Mouse (Mus musculus) forebrain, embryonic 16.5 days (tissue): ENCODE results near the gene Fam222a. TPM values are rescaled to one million over a fixed set of nuclear protein-coding genes. Genes with fewer than 3 reads are reported as not detected.

Source experiments
- ATAC-seq: fragments of 200-750 bp; cut with Nextera tagmentation; 2 replicates; pipeline ENCODE4 v1.8.0; 2017; ENCODE audit warnings: mild to moderate bottlenecking, moderate library complexity
- H3K27ac ChIP-seq: fragments of 300-500 bp; sonication (generic); 2 replicates; pipeline ENCODE4 v1.5.1; 2014; ENCODE audit warnings: low read length, control low read depth
- H3K27me3 ChIP-seq: fragments of 300-500 bp; sonication (generic); replicated peaks from 2 replicates; pipeline ENCODE4 v1.6.1; 2014; ENCODE audit warnings: low read length; ENCODE audit not compliant: control insufficient read depth, insufficient read depth
- H3K36me3 ChIP-seq: fragments of 300-500 bp; sonication (generic); 2 replicates; pipeline ENCODE4 v1.6.1; 2014; ENCODE audit not compliant: control insufficient read depth, insufficient read depth
- H3K4me1 ChIP-seq: fragments of 300-500 bp; sonication (generic); replicated peaks from 2 replicates; pipeline ENCODE4 v1.6.1; 2014; ENCODE audit warnings: low read length; ENCODE audit not compliant: control insufficient read depth, insufficient read depth
- H3K4me2 ChIP-seq: fragments of 300-500 bp; sonication (generic); 2 replicates; pipeline ENCODE4 v1.6.1; 2014; ENCODE audit warnings: mild to moderate bottlenecking, low read length, control low read depth
- H3K4me3 ChIP-seq: fragments of 300-500 bp; sonication (generic); replicated peaks from 2 replicates; pipeline ENCODE4 v1.5.1; 2014; ENCODE audit warnings: mild to moderate bottlenecking, low read length, control low read depth
- H3K9ac ChIP-seq: fragments of 300-500 bp; sonication (generic); replicated peaks from 2 replicates; pipeline ENCODE4 v1.6.1; 2014; ENCODE audit warnings: low read depth, low read length, control low read depth
- H3K9me3 ChIP-seq: fragments of 300-500 bp; sonication (generic); 2 replicates; pipeline ENCODE4 v1.6.1; 2016; ENCODE audit warnings: low read length; ENCODE audit not compliant: control insufficient read depth
- WGBS: fragments of 180-500 bp; shearing (Covaris S2); extraction: QIAGEN DNeasy Blood & Tissue Kit; methylation state at CpG from one replicate; pipeline ENCODE4 v1.1.7; 2014; 5-methylcytosine and 5-hydroxymethylcytosine counted together
- polyA plus RNA-seq: library from polyadenylated mRNA; unstranded; fragments of >200 nt; fragmentation: Nextera tagmentation; extraction: Ambion mirVana; gene quantifications from 2 replicates; pipeline ENCODE4 v1.2.1, GENCODE M21; 2015

Gene Fam222a
- polyA plus RNA-seq, 1 experiment from 2014 or later: 4.3 TPM

GRCm38 (mm10) chr5:114566461-114566860 is 1.4 kb upstream of the Fam222a start:
- no peak for ATAC-seq
- Histone ChIP-seq H3K4me3 (no peak overlapping the region), H3K9me3 (peaks cover 3% of the 10 kb centered on the region; the same call in 1 of the 2 replicates), H3K9ac (no peak overlapping the region), H3K4me2 (no peak overlapping the region), H3K36me3 (no peaks in the 10 kb centered on the region), H3K27ac (no peak overlapping the region), H3K27me3 (peaks cover 11% of the 10 kb centered on the region), H3K4me1 (peaks cover 34% of the 10 kb centered on the region)
- WGBS: 90% methylated on average over 10 of the region's 10 CpGs

- Histone ChIP-seq H3K27ac (peak overlapping the region; percentile 89), H3K36me3 (no peaks in the 10 kb centered on the region), H3K9ac (peak overlapping the region; percentile 75), H3K4me3 (peak overlapping the region; percentile 76), H3K27me3 (peaks cover 13% of the 10 kb centered on the region), H3K9me3 (peaks cover 3% of the 10 kb centered on the region; the same call in 1 of the 2 replicates), H3K4me2 (peak overlapping the region; percentile 84), H3K4me1 (peaks cover 40% of the 10 kb centered on the region)
- ATAC-seq: peak; percentile 92
- WGBS: under 1% methylated on average over 50 of the region's 52 CpGs
Observed at GRCm38 (mm10) chr5:114567075-114567517, 720 bp upstream of the Fam222a start.

- Histone ChIP-seq H3K36me3 (no peaks in the 10 kb centered on the region), H3K4me1 (peaks cover 57% of the 10 kb centered on the region), H3K4me2 (peak overlapping the region; percentile 84), H3K9ac (peak overlapping the region; percentile 75), H3K9me3 (no peaks in the 10 kb centered on the region), H3K4me3 (peak overlapping the region; percentile 76), H3K27ac (no peak overlapping the region), H3K27me3 (peaks cover 23% of the 10 kb centered on the region)
- WGBS: 9% methylated on average over 5 of the region's 5 CpGs
- no peak for ATAC-seq
Observed at GRCm38 (mm10) chr5:114568818-114569217, 1.0 kb downstream of the Fam222a start.

- Histone ChIP-seq H3K4me1 (peaks cover 70% of the 10 kb centered on the region), H3K36me3 (no peaks in the 10 kb centered on the region), H3K9me3 (no peaks in the 10 kb centered on the region), H3K9ac (peak overlapping the region; percentile 20; the same call in 1 of the 2 replicates), H3K4me3 (peak overlapping the region; percentile 76), H3K27ac (no peak overlapping the region), H3K4me2 (peak overlapping the region; percentile 84), H3K27me3 (peaks cover 30% of the 10 kb centered on the region)
- WGBS: 11% methylated on average over 13 of the region's 16 CpGs
- ATAC-seq: peak; percentile 41
Observed at GRCm38 (mm10) chr5:114569918-114570670, 2.3 kb downstream of the Fam222a start.

GRCm38 (mm10) chr5:114570791-114571450 is 3.1 kb downstream of the Fam222a start:
- WGBS: 2% methylated on average over 14 of the region's 14 CpGs
- Histone ChIP-seq H3K4me1 (peaks cover 78% of the 10 kb centered on the region), H3K4me3 (peak overlapping the region; percentile 49), H3K9me3 (no peaks in the 10 kb centered on the region), H3K27ac (peak overlapping the region; percentile 69), H3K4me2 (peak overlapping the region; percentile 59), H3K9ac (peak overlapping the region; percentile 63), H3K36me3 (no peaks in the 10 kb centered on the region), H3K27me3 (peaks cover 30% of the 10 kb centered on the region)
- ATAC-seq: no peak

GRCm38 (mm10) chr5:114571451-114572030 is 3.7 kb downstream of the Fam222a start:
- Histone ChIP-seq H3K4me3 (peak overlapping the region; percentile 49), H3K27me3 (peaks cover 30% of the 10 kb centered on the region), H3K27ac (peak overlapping the region; percentile 69), H3K4me2 (peak overlapping the region; percentile 59), H3K9me3 (no peaks in the 10 kb centered on the region), H3K4me1 (peaks cover 84% of the 10 kb centered on the region), H3K9ac (peak overlapping the region; percentile 63), H3K36me3 (no peaks in the 10 kb centered on the region)
- 0 out of 2 replicates have a peak, but pooled peaks have one; percentile 1 for ATAC-seq
- WGBS: under 1% methylated on average over 39 of the region's 39 CpGs

GRCm38 (mm10) chr5:114572997-114573396 is 5.2 kb downstream of the Fam222a start:
- Histone ChIP-seq H3K4me3 (no peak overlapping the region), H3K4me1 (peaks cover 96% of the 10 kb centered on the region), H3K36me3 (no peaks in the 10 kb centered on the region), H3K27me3 (peaks cover 30% of the 10 kb centered on the region), H3K9ac (no peak overlapping the region), H3K9me3 (no peaks in the 10 kb centered on the region), H3K4me2 (0 out of 2 replicates have a peak overlapping the region, but pooled peaks have one; percentile 59), H3K27ac (no peak overlapping the region)
- 15% methylated on average over 1 of the region's 2 CpGs for WGBS
- ATAC-seq: no peak

- Histone ChIP-seq H3K9me3 (no peaks in the 10 kb centered on the region), H3K27ac (no peak overlapping the region), H3K4me1 (peaks cover 92% of the 10 kb centered on the region), H3K9ac (no peak overlapping the region), H3K4me3 (no peak overlapping the region), H3K27me3 (peaks cover 27% of the 10 kb centered on the region), H3K4me2 (peak overlapping the region; percentile 34), H3K36me3 (no peaks in the 10 kb centered on the region)
- 63% methylated on average over 12 of the region's 12 CpGs for WGBS
- no peak for ATAC-seq
Observed at GRCm38 (mm10) chr5:114573920-114574628, 6.3 kb downstream of the Fam222a start.
